Mouse (Mus musculus): Measurements from ENCODE around the gene Plekhm1.

Plekhm1 gene

DNA sequence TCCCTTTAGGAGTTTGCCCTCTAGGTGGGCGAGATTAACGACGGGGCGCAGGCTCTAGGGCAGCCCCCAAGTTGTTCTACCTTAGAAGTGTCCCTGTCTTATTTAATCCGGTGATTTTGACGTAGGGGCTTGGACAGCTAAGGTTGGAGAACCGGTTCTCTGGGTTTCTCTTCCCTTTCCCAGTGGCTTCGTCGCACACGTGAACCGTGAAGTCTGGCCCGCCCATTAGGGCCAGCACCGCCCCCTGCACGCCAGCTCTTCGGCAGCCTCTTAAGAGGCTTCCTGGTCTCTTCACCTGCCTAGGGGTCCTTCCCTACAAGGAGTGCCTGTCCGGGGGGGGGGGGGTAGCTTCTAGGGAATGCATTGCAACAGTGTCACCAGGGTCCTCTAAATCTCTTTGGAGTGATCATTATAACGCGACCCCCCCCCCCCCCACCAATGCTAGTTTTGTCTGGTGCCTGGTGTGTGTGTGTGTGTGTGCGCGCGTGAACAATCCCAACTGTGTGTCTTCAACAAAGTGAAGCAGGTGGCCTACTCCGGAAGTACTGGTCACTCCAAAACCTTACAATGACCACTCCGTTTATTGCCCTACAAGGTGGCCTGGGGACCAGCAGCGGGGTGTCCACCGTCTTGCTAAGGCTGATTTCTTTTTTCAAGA is 51.0 kb downstream of the Plekhm1 start:
- no peak for DNase-seq (ENCODE audit: low spot score in 2 of 2)

- peak in 1 of 2 experiments; percentile 72 for DNase-seq (ENCODE audit: low spot score in 2 of 2)
These were observed 51.8 kb downstream of the Plekhm1 start for GRCm38 (mm10) chr11:103360661-103361081.

DNA sequence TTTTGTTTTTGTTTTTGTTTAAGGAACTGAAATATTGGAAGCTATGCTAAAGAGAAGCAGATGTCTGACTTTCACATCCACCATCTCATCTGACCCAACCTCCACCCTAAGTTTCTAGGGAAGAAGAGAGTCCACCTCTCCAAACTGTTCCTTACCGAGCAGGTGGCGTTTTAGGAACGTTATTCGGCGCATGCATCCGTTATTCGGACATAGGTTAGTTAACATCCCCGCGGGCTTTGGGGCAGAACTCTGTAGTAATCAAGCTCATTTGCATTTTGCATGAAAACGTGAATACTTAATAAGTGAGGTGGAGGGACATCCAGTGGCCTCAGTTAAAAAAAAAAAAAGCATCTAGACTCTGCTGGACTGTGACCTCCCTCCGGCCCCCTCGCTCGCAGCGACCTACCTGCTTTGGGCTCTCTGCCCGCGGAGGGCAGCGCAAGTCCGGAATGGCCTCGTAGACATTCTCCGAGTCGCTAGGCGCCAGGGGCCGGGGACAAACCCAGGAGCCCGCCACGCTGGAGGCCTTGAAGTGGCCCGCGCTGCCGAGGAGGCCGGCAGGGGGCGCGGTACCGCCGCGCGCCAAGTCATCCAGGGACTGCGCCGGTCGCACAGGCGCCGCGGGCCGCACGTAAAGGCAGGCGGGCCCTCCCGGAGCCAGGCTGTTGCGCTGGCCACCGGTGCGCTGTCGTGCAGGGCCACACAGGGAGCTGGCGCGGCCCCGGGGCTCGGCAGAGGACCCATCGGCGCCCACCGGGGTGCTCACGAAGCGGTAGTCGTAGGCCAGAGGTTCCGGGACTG is 52.4 kb downstream of the Plekhm1 start:
- DNase-seq (ENCODE audit: low spot score in 2 of 2), result peak; percentile 79 to 92

- peak; percentile 70 to 86 for DNase-seq (ENCODE audit: low spot score in 2 of 2)
These were observed 53.4 kb downstream of the Plekhm1 start for GRCm38 (mm10) chr11:103359122-103359521.

- DNase-seq (ENCODE audit: low spot score in 2 of 2), result no peak
These were observed 54.2 kb downstream of the Plekhm1 start for GRCm38 (mm10) chr11:103358316-103358715.

- DNase-seq (ENCODE audit: low spot score in 2 of 2), result no peak
These were observed 54.8 kb downstream of the Plekhm1 start for GRCm38 (mm10) chr11:103357710-103358109.

DNA sequence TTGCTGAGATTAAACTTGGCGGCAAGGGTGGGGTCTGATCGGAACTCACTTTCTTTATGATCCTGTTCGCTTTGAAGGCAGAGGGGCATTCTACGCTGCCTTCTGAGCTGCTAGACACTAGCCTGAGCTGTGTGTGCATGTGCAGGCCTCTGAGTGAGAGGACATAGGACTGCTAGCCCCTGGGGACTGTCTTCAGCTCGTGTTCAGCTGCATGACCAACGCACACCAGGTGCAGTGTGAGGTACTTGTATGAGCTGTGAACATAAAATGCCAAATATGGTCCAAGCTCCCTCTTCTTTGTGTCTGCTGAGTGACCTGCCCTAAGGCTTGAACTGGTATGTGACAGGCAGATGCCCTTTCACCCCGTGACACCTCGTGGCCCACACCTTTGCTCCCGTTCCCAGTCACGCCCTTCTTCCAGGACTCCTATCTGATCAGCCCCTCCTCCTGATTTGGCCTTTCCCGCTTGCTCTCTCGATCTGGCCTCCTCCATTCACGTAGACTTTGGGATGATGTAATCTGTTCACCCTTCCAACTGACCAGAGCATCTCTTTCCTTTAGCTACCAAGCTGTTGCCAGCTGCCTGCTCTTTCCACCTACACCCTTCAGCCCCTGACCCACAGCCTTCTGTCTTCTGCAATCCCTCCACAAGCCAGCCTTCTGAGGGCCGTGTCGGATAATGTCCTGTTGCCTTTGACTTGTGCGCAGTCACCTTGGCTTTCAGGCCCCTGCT is 55.4 kb downstream of the Plekhm1 start:
- no peak for DNase-seq (ENCODE audit: low spot score in 2 of 2)

DNA sequence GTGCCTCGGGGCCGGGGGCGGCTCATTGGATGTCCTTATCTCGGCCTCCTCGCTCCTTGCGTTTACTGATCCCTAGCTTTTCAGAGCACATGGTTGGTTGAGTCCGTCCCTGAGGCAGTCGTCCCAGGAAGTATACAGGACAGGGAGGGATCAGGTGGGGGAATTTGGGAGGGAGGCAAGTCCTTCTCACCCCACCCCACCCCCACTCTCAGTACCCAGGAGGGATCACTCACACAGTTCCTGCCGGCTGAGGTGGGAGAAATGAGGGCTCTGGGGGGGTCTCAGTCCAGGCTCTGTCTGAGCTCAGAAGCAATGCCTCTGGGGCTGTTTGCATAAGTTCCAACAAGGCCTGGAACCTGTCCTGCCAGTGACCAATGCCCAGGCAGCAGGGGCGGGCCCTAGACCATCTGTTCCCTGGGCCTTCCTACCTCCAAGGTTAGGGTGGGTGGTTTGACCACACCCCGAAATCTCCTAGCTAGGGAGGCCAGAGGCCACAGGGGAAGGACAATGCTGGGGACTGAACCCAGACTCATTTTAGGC is 56.4 kb downstream of the Plekhm1 start:
- DNase-seq (ENCODE audit: low spot score in 2 of 2), result no peak

DNA sequence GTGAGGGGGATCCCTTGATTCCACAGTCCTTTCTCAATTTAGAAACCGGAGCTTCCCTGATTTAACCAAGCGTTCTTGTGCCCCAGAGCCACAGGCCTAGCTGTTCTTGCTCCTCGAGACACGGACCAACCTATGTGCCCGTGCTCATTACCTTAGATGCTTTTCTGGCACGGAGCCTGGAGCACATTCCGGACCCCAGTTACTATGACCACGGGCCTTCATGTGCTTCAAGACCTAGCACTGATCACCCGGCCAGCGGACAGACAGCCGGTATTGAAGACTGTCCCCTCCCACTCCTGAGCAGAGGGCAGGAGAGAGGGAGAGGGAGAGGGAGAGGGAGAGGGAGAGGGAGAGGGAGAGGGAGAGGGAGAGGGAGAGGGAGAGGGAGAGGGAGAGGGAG is 57.2 kb downstream of the Plekhm1 start:
- no peak for DNase-seq (ENCODE audit: low spot score in 2 of 2)

GRCm38 (mm10) chr11:103354033-103354432 is 58.5 kb downstream of the Plekhm1 start:
- no peak for DNase-seq (ENCODE audit: low spot score in 2 of 2)

DNA sequence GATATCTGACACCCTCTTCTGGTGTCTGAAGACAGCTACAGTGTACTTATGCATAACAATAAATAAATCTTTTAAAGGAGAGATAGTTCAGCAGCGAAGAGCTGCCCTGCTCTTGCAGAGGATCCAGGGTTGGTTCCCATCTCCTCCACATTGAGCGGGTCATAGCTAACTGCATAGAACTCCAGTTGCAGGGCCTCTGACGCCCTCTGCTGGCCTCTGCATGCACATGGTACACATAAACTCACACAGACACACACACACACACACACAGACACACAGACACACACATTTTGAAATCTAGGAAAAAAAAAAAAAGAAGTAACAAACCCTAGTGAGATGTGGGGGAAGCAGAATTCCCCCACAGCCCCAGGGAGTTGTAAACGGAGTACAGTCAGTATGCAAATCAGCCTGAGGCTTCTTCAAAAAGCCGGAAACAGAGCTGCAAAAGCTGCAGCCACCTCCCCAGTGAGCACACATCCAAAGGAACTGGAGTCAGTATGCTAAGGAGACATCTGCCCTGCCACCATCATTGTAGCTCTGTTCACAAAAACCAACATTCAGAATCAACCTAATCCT is 60.2 kb downstream of the Plekhm1 start:
- no peak for DNase-seq (ENCODE audit: low spot score in 2 of 2)

- no peak for DNase-seq (ENCODE audit: low spot score in 2 of 2)
These were observed 61.7 kb downstream of the Plekhm1 start for GRCm38 (mm10) chr11:103350711-103351315.

DNA sequence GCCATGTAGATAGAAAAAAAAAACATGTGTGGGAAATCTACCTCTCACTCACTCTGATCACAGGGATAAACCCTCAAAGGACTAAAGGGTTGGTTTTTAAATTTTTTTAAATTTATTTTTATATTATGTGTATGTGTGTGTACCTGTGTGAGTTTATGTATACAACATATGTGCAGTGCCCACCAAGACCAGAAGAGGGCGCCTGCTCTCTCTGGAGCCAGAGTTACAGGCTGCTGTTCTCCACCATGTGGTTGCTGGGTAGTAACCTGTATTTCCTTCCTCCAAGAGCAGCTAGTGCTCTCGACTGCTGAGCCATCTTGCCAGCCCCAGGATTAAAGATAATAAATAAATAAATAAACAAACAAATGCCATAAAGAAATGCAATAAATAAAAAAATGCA is 62.8 kb downstream of the Plekhm1 start:
- no peak for DNase-seq (ENCODE audit: low spot score in 2 of 2)

GRCm38 (mm10) chr11:103346657-103347056 is 65.8 kb downstream of the Plekhm1 start:
- peak; percentile 67 to 79 for DNase-seq (ENCODE audit: low spot score in 2 of 2)

- no peak for DNase-seq (ENCODE audit: low spot score in 2 of 2)
These were observed 66.3 kb downstream of the Plekhm1 start for GRCm38 (mm10) chr11:103346236-103346635.

- DNase-seq (ENCODE audit: low spot score in 2 of 2), result no peak
These were observed 66.9 kb downstream of the Plekhm1 start for GRCm38 (mm10) chr11:103345408-103346091.

- peak; percentile 67 to 81 for DNase-seq (ENCODE audit: low spot score in 2 of 2)
These were observed 67.8 kb downstream of the Plekhm1 start for GRCm38 (mm10) chr11:103344494-103345332.

- no peak for DNase-seq (ENCODE audit: low spot score in 2 of 2)
These were observed 68.6 kb downstream of the Plekhm1 start for GRCm38 (mm10) chr11:103343881-103344280.

GRCm38 (mm10) chr11:103343063-103343462 is 69.4 kb downstream of the Plekhm1 start:
- DNase-seq (ENCODE audit: low spot score in 2 of 2), result no peak

DNA sequence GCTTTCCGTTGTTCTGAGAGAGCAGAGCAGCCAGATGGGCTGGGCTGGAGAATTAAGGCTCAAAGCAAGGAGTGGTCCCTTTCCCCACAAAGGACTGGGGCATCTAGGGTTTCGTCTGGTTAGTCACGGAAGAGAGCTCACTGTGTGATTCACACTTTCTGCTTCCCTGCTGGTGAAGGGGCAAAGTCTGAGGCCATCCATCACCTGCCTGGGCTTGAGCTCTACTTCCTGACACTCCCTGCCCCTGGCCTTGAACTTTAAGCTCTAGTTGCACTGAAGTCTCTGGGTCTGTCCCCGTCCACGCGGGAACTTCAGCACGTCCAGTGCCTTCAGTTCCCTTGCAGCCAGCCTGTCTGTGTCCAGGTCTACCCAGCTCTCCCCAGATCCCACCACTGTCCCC is 71.8 kb downstream of the Plekhm1 start:
- no peak for DNase-seq (ENCODE audit: low spot score in 2 of 2)
